Mouse (Mus musculus) fibroblast of lung, adult 2 months (primary cell): ENCODE results near the gene Rpusd1.

ENCODE experiments used
- DNase-seq: peaks from one replicate; pipeline ENCODE4 v3.0.0-alpha.2; 2011; ENCODE audit warnings: low read depth

Gene Rpusd1

DNA sequence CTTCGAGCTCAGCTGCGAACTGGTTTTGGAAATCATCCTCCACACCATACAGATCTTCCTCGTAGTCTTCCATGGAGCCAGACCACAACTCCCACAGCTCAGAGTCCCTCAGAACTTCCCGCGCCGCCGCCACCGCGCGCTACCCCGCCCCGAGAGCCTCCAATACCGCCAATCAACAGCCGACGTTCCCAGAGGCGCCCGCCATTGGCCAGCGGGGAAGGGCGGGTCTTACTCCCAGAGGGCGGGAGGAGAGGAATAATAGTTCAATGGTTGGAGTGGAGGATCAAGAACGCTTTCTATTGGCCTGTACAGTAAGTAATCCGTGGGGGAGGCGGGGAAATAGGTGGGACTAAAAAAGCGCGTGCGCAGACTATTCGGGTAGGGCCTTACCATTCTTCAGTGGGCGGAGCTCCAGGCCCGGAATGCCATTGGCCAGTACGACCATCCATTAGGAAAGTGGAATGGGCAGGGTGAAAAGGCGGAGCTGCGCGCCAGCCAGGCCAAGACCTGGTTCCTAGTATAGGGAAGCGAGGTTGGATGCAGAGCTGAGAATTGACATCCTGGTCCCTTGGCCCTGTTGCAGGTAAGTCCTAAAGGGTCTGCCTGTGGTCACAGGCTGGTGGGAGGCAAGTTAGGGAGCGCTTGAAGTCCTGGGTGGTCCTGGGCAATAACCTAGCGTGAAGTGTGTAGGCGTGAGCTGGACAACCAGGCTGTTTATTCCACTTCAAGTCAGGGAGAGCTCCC lies at the start of gene Rpusd1, which contains the start of gene Chtf18:
Rpusd1 (plus strand) TSS at position 406 of the 744 bp plus-strand sequence.
Chtf18 (minus strand) TSS at position 155 of the 744 bp plus-strand sequence.
- peak; percentile 100 for DNase-seq

DNA sequence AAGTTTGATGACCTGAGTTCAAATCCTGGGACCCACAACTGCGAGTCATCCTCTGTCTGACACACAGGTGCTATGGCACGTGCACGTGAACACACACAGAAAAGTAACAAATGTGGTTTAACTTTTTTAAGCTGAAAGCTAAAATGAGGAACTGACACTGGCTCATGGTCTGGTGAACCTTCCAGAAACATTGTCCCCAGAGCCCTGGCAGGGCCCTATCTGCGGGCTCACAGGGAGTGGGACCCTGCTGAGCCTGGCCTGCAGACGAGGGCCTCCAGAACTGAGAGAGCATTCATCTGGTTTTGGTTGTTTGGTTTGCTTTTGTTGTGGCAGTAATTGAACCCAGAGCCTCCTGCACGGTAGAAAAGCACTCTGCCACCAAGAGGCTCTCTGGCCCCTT lies 49.5 kb upstream of the Rpusd1 start:
- DNase-seq = no peak

DNA sequence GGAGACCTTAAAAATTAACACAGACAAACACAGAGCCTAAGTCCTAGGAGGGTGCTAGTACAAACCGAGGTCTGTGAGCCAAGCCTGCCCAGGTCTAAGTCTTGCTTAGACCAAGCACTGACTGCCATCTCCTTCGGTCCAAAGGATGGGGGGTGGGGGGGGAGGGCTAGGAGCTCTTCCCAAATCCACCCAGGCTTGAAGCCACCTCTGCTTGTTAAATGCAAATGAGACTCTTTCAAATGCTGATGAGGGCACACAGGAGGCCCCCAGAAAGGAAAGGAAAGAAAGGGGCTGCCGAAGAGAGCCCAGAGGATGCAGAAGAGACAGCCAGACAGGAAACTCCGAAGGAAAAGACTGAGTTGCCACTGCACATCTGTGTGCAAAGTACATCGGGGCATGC lies 47.7 kb upstream of the Rpusd1 start:
- DNase-seq = no peak

DNA sequence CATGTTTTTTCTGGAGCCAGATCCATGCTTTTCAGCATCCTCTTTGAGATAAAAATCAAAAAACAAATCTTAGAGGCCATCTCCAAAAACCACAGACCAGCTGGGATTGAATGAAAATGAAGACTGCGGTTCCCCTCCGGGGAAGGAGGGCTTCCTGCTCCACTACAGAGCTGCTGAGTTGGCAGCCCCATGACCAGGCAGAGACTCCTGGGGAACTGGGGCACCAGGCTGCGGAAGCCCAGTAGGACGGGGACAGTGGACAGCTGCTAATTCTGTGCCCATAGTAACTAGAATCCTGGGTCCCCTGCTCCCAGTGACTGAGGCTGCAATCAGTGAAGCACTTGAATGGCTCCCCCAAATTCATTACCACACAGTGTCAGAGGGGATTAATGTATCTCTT lies 45.8 kb upstream of the Rpusd1 start:
- DNase-seq = no peak

DNA sequence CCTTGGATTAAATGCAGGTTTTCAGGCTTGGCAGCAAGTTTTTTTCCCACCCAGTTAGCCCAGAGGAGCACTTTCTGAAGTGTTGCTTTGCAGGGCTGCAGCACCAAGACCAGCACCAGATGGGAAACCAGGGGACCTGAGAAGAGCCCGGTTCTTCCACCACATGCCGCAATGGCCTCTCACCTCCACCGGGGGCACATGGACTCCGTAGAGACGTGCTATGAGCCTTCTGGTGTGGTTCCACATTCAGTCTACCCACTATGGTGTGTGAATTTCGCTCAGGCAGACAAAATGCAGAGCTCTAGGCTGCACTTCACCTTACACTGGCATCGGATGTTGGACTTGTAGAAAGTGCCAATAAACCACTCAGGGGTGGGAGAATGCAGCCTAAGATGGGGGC lies 41.1 kb upstream of the Rpusd1 start:
- no peak for DNase-seq

- no peak for DNase-seq
Observed at GRCm38 (mm10) chr17:25688922-25689321, 38.5 kb upstream of the Rpusd1 start.

DNA sequence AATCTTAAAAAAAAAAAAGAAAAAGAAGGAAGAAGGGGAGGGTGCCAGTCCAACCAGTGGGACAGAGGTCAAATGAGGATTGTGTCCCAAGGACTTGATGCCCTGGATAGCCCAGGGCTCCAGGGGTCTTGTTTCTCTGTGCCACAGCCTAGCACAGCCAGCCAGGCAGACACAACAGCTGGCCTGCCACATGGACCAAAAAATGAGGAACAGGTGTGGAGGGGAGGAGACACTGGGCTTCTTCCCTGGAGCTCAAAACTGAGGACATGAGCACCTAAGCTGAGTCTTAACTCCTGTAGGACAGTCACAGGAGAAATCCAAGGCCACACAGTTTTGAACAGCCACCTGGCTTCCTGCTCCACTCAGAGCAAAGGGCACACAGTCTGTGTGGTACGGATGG lies 31.2 kb upstream of the Rpusd1 start:
- no peak for DNase-seq

- peak; percentile 19 for DNase-seq
Observed at GRCm38 (mm10) chr17:25698446-25698845, 29.0 kb upstream of the Rpusd1 start.

DNA sequence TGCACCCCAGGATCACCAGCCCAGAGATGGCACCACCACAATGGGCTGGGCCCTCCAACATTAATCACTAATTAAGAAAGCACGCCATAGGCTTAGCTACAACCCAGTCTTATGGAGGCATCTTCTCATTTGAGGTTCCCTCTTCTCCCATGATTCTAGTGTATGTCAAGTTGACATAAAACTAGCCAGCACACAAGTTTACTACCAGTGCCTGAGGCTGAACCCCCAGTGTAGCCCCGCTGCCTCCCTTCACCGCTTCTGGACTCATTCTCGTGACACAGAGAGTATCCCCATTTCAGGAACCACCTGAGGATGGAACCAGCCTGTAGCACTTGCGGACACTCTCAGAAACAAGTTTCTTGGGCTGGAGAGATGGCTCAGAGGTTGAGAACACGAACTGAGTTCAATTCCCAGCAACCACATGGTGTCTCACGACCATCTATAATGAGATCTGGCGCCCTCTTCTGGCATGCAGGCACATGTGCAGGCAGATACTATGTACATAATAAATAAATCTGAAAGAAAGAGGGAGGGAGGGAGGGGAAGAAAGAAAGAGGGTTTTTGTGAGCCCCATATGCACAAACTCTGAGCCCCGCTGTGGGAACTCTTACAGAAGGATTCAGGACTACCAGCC lies 26.5 kb upstream of the Rpusd1 start:
- DNase-seq = no peak

DNA sequence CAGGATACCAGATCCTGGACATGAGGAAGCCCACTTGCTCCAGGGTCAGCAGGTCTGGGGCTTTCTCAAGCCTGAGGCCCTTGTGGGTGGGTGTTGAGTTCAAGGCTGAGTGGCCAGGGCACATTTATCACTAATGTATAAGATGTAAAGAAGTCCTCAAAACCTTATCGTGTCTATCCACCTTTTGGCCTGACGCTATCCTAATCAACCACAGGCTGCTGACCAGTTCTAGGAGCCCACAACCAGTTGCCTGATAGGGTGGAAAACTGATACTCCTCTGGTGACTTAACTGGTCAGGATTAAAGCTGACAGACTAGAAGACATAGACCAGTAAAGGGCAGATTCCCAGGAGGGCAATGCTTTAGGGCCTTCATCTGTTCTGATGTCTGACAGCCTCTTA lies 17.5 kb upstream of the Rpusd1 start:
- no peak for DNase-seq

GRCm38 (mm10) chr17:25711136-25711535 lies 16.3 kb upstream of the Rpusd1 start:
- peak; percentile 50 for DNase-seq

- no peak for DNase-seq
Observed at GRCm38 (mm10) chr17:25715627-25716026, 11.8 kb upstream of the Rpusd1 start.

- DNase-seq = no peak
Observed at GRCm38 (mm10) chr17:25716130-25716529, 11.3 kb upstream of the Rpusd1 start.

- DNase-seq = no peak
Observed at GRCm38 (mm10) chr17:25716711-25717637, 10.5 kb upstream of the Rpusd1 start, which contains the start of gene Gng13. Gene Gng13 (plus strand): TSS chr17:25717171.

DNA sequence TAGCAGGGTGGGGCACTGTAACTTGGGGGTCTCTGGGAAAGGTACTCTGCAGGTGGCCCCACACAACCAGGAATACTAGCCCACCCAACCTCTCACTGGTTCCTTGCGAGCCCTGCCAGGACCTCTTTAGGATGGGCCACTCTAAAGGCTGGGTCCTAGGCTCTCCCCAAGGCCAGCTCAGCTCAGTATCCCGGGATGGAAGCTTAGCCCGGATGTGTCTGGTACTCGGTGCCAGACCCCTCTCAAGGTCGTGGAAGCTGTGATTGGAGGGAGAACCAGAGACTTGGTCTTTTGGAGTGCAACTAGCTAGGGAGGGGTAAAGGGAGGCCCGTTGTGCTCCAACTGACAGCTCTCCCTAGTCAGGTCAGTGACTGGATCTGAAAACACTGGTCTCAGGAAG lies 9.8 kb upstream of the Rpusd1 start:
- no peak for DNase-seq

GRCm38 (mm10) chr17:25721476-25721875 lies 6.0 kb upstream of the Rpusd1 start:
- no peak for DNase-seq

DNA sequence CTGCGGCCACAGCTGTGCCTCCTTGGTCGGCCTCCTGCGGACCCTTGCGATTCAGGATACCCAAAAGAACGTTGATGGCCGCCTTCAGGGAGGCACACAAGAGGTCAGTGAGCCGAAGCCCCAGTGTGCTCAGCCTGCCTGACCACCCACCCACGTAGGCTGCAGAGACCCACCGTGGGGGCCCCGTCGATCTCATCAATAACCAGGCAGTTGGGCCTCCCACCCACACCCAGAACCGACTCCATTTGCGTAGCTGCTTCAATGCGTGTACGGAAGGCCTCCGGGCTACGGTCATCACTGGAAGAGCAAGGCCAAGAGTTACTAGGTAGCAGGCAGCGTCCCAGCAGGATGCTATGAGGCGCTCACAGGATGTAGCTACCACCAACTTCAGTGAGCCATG lies 4.0 kb upstream of the Rpusd1 start:
- DNase-seq = no peak

- DNase-seq = no peak
Observed at GRCm38 (mm10) chr17:25723919-25724318, 3.6 kb upstream of the Rpusd1 start.

DNA sequence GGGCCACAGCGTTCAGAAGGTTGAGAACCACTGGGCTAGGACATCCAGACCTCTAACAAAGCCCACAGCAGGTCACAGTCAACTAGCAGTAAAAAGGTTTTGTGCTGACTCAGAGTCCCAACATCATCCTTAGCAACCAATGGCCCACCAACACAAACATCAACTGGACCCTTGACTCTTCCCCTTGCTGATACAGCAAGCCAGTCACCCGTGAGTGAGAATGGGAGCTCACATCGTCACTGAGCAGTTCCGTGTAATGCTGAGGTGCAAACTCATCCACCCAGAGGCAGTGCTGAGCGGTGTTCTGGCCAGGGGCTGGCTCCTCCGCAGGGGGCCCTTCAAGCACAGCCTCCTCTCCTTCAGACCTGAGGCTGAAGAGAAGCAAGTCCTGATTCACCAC lies 2.2 kb upstream of the Rpusd1 start:
- DNase-seq = no peak

DNA sequence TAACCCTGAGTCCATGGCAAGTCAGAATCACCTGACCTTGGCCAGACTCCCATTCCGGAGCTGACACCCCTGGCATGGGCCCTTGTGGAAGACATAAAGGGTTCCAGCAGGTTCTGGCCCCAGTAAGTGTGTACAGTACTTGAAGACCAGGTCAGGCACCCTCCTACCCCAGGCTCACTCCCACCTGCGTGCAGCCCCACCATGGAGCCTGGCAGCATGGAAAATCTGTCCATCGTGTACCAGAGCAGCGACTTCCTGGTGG lies 470 bp downstream of the Rpusd1 start:
- no peak for DNase-seq

DNA sequence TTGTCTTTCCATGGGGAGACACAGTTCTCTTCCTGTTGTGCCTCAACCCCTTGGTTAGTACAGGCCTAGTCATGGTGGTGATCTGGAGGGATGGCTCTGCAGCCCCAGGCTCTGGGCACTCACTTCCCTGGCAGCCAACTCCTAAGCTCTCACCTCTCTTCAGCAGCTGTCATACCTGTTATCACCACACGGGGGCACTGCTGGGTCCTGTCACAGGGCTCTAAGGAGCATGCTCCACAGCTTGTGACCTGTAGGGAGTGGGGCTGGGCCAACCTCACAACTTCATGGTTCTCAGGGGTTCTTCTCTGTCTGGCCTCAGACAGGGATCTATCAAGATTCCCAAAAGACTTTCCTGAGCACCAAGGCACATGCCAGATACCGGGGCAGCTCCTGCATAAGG lies 4.6 kb downstream of the Rpusd1 start:
- DNase-seq = peak; percentile 62

DNA sequence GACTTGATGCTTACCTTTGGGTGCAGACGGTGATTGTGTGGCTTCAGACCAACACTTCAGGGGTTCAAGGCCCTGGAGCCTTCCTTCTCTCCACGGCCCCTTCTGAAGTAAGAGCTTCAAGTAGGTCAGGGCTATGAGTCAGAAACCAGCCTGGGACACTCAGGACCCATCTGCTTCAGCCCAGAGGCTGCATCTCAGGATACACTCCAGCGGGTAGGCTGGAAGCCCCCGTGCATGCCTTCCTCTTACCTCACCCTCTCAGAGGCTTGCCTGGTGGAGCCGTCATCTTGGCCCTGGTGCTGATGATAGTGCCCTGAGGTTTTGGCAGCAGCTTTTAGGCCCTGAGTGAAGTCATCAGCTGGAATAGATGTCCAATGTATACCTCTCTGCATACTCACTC lies 7.8 kb downstream of the Rpusd1 start:
- DNase-seq = no peak

DNA sequence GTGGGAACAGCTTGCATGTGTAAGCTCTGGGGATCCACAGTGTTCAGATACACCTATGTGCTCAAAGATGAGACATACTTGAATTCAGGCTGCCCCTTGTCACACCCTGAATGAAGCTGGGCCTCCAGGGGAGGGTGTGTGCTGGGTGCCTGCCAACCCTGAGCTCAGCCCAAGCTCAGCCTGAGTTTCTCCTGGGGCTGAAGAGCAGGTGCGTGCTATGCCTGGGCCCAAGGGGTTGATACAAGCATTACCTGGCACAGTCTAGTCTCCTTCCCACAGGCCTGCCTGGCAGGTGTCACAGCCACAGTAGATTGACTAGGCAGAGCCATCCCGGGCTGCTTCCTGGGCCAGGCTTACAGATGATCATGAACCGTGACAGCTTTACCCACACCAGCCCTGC lies 8.3 kb downstream of the Rpusd1 start, which contains the start of gene Mslnl:
Mslnl (plus strand) TSS at position 298 of the 400 bp plus-strand sequence.
- no peak for DNase-seq
